Mouse (Mus musculus) kidney, postnatal 0 days (tissue): ENCODE results near the gene Ccna2. TPM values are rescaled to one million over a fixed set of nuclear protein-coding genes. Genes with fewer than 3 reads are reported as not detected.

ENCODE experiments used
- ATAC-seq: fragments of 200-750 bp; cut with Nextera tagmentation; replicated peaks from 2 replicates; pipeline ENCODE4 v1.8.0; 2017; ENCODE audit warnings: low read depth, moderate number of reproducible peaks, moderate TSS enrichment, moderate library complexity; ENCODE audit not compliant: low FRiP score
- DNase-seq: peaks from one replicate; pipeline ENCODE4 v3.0.0-alpha.2; 2016; ENCODE audit warnings: low spot score
- H3K27ac ChIP-seq: fragments of 300-500 bp; sonication (generic); 2 replicates; pipeline ENCODE4 v1.5.1; 2014; ENCODE audit warnings: mild to moderate bottlenecking
- H3K27me3 ChIP-seq: fragments of 300-500 bp; sonication (generic); 2 replicates; pipeline ENCODE4 v1.6.1; 2014; ENCODE audit warnings: low read length, mixed read lengths; ENCODE audit not compliant: insufficient read depth
- H3K36me3 ChIP-seq: fragments of 300-500 bp; sonication (generic); 2 replicates; pipeline ENCODE4 v1.6.1; 2014; ENCODE audit warnings: low read length, mixed read lengths; ENCODE audit not compliant: insufficient read depth
- H3K4me1 ChIP-seq: fragments of 300-500 bp; sonication (generic); replicated peaks from 2 replicates; pipeline ENCODE4 v1.6.1; 2014; ENCODE audit warnings: antibody characterized with exemption, low read length, mixed read lengths; ENCODE audit not compliant: insufficient read depth
- H3K4me2 ChIP-seq: fragments of 300-500 bp; sonication (generic); 2 replicates; pipeline ENCODE4 v1.6.1; 2014; ENCODE audit warnings: mild to moderate bottlenecking, low read length, moderate library complexity, mixed read lengths
- H3K4me3 ChIP-seq: fragments of 300-500 bp; sonication (generic); replicated peaks from 2 replicates; pipeline ENCODE4 v1.5.1; 2014; ENCODE audit warnings: low read depth, low read length
- H3K9ac ChIP-seq: fragments of 300-500 bp; sonication (generic); 2 replicates; pipeline ENCODE4 v1.6.1; 2014; ENCODE audit warnings: low read depth, low read length
- H3K9me3 ChIP-seq: fragments of 300-500 bp; sonication (generic); replicated peaks from 2 replicates; pipeline ENCODE4 v1.6.1; 2016; ENCODE audit warnings: low read length, inconsistent platforms, mixed read lengths
- CTCF ChIP-seq: IDR thresholded peaks from 2 replicates; pipeline ENCODE4 v1.5.1; 2016; ENCODE audit warnings: antibody characterized with exemption, low read depth, mild to moderate bottlenecking, moderate library complexity
- WGBS: fragments of 180-500 bp; shearing (Covaris S2); extraction: QIAGEN DNeasy Blood & Tissue Kit; methylation state at CpG from one replicate; pipeline ENCODE4 v1.1.7; 2014; 5-methylcytosine and 5-hydroxymethylcytosine counted together
- polyA plus RNA-seq: library from polyadenylated mRNA; unstranded; fragments of >200 nt; fragmentation: Nextera tagmentation; extraction: Ambion mirVana; gene quantifications from 2 replicates; pipeline ENCODE4 v1.2.1, GENCODE M21; 2015

Ccna2 gene
- polyA plus RNA-seq: 74.9 and 81.3 TPM in 2 replicates

DNA sequence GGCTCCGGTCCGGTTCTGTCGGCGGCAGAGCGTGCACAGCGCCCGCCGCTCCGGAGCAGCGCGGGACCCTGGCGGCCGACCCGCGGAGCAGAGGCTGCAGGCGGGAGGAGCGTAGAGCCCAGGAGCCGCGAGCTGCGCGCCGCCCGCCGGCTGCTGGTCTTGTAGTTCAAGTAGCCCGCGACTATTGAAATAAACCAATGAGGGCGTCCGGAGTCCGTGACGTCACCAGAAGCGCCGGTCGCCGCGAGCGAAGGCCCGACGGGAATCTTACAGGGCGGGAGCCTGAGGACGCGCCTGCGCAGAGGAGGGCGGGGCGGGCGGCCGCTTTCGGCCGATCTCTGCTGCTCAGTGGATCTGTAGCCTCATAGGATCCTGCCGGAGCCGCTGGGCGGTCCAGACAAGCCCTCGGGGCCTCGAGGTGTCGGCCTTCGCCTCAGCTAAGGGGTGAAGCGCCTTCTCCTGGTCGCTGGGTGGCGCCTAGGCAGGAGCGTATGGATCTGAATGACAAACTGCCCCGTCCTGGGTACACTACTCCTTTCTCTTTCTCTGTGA, at the start of gene Ccna2:
Ccna2 (minus strand) TSS at position 324 of the 552 bp plus-strand sequence.
- under 1% methylated on average over 60 of the region's 60 CpGs for WGBS
- Histone ChIP-seq H3K27me3 (no peaks in the 10 kb centered on the region), H3K4me1 (peaks cover 14% of the 10 kb centered on the region), H3K27ac (peak within 1 kb of the TSS; percentile 66), H3K9me3 (no peaks in the 10 kb centered on the region), H3K4me2 (peak within 1 kb of the TSS; percentile 97), H3K4me3 (peak within 1 kb of the TSS; percentile 75), H3K36me3 (peaks cover 14% of the 10 kb centered on the region; the same call in 1 of the 2 replicates), H3K9ac (peak within 1 kb of the TSS; percentile 76)
- DNase-seq (peak; percentile 98), ATAC-seq (peak; percentile 100)
- peak; percentile 76 for TF ChIP-seq CTCF

GRCm38 (mm10) chr3:36618181-36618580, 46.2 kb upstream of the Ccna2 start:
- TF ChIP-seq CTCF: no peak
- no peak overlapping the region for H3K27ac ChIP-seq
- no peak overlapping the region for H3K9ac ChIP-seq
- 0 out of 2 replicates have a peak, but pooled peaks have one; percentile 18 for ATAC-seq
- no peaks in the 10 kb centered on the region for H3K9me3 ChIP-seq
- 62% methylated on average over 7 of the region's 7 CpGs for WGBS
- H3K36me3 ChIP-seq: no peaks in the 10 kb centered on the region
- H3K4me1 ChIP-seq: no peaks in the 10 kb centered on the region
- no peak overlapping the region for H3K4me3 ChIP-seq
- no peak overlapping the region for H3K4me2 ChIP-seq
- H3K27me3 ChIP-seq: no peaks in the 10 kb centered on the region
- peak; percentile 7 for DNase-seq

DNA sequence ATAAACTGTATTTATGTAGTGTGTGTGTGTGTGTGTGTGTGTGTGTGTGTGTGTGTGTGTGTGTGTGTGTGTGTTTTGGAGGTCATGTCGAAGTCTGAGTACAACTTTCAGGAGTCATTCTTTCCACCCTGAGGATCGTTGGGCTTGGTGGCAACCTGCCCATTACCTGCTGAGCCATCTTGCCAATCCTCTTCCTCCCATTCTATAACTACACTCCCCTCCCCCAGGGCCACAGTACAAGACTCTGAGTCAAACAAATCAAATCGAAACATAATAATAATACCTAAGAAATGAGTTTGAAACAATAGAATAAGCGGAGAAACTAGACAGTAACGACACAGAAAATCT, 41.9 kb upstream of the Ccna2 start:
- no peak for ATAC-seq
- 61% methylated on average over 5 of the region's 5 CpGs for WGBS

GRCm38 (mm10) chr3:36613202-36613907, 41.4 kb upstream of the Ccna2 start, which contains the start of gene Bbs7:
Gene Bbs7, minus strand, starts transcription at chr3:36613477.
- H3K36me3 ChIP-seq: no peaks in the 10 kb centered on the region
- 3% methylated on average over 38 of the region's 38 CpGs for WGBS
- H3K9ac ChIP-seq: peak within 1 kb of the TSS; percentile 72
- H3K4me2 ChIP-seq: peak within 1 kb of the TSS; percentile 77
- no peak within 1 kb of the TSS for H3K27ac ChIP-seq
- DNase-seq: peak; percentile 98
- peak; percentile 3; the same call in 1 of the 2 replicates for TF ChIP-seq CTCF
- no peaks in the 10 kb centered on the region for H3K9me3 ChIP-seq
- peak; percentile 99 for ATAC-seq
- no peaks in the 10 kb centered on the region; the same call in 1 of the 2 replicates for H3K4me1 ChIP-seq
- H3K4me3 ChIP-seq: peak within 1 kb of the TSS; percentile 71
- H3K27me3 ChIP-seq: no peaks in the 10 kb centered on the region

More for the DNA sequence above, 41.9 kb upstream of the Ccna2 start:
- Histone ChIP-seq H3K36me3 (no peaks in the 10 kb centered on the region), H3K4me3 (no peak overlapping the region), H3K27me3 (no peaks in the 10 kb centered on the region), H3K9ac (no peak overlapping the region), H3K4me2 (peak overlapping the region; percentile 77; the same call in 1 of the 2 replicates), H3K9me3 (no peaks in the 10 kb centered on the region), H3K27ac (no peak overlapping the region), H3K4me1 (no peaks in the 10 kb centered on the region; the same call in 1 of the 2 replicates)
- TF ChIP-seq CTCF: no peak
- DNase-seq: no peak

DNA sequence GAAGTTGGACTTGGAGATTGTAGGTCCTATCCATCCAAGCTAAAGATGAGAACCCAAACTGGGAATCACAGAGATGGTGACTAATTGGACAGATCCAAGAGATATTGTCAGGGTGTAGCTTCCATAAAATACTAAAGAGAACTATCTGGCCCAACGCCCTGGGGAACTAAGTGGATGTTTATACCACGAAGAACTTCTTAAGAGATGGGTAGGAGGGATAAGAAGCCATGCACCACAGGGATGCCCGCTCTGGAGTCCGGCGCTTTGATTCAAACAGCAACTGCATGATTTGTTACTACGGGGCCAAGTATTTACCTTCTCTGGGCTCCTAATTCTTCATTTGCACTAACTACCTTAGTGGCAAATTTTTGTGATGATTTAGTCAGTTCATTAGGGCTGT, 40.7 kb upstream of the Ccna2 start:
- WGBS: 3% methylated on average over 6 of the region's 6 CpGs
- Histone ChIP-seq H3K4me3 (peak overlapping the region; percentile 71), H3K4me1 (no peaks in the 10 kb centered on the region; the same call in 1 of the 2 replicates), H3K9me3 (no peaks in the 10 kb centered on the region), H3K9ac (peak overlapping the region; percentile 72), H3K4me2 (peak overlapping the region; percentile 77), H3K27ac (no peak overlapping the region), H3K27me3 (no peaks in the 10 kb centered on the region), H3K36me3 (no peaks in the 10 kb centered on the region)
- no peak for ATAC-seq
- TF ChIP-seq CTCF: no peak
- DNase-seq: peak; percentile 6

DNA sequence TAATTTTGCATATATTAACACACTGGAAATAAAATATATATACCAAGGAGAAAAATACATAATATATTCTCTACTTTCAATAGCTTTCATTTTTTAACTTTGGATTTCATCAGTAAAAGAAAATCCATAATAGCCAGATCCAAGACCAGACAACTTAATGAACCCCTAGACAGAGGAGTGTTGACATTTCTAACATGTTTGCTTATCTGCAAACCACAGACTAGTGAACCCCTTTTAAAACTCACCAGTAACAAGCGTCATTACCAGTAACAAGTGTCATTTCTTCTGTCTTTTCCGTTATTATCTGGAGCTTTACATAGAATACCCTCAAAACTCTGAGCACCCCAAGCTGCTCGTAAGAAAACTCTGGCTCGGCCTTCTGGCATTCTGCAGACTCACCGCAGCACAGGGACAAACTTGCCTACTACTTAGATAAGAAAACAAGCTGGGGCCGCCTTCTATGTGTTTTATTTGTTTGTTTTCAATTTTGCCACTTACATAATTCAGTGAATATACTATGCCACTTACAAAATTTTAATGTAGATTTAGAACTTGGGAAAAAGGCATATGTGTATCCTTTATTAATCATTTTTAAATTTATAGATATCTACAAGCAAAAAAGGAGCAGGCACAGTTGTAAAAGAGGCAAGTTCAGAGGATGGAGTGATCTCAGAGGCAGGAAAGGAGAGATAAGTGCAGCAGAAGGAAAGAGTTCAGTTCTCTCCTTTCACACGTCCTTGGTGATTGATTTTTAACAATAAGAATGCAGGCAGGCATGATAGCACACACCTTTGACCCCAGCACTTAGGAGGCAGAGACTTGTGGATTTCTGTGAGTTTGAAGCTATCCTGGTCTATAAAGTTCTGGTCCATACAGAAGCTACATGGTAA, 34.2 kb upstream of the Ccna2 start:
- H3K36me3 ChIP-seq: 0 out of 2 replicates have a peak, but pooled peaks cover 3% of the 10 kb centered on the region
- no peak overlapping the region for H3K4me2 ChIP-seq
- H3K27ac ChIP-seq: no peak overlapping the region
- no peak overlapping the region for H3K9ac ChIP-seq
- no peak overlapping the region for H3K4me3 ChIP-seq
- no peak for TF ChIP-seq CTCF
- no peaks in the 10 kb centered on the region for H3K4me1 ChIP-seq
- no peak for DNase-seq
- no peaks in the 10 kb centered on the region for H3K9me3 ChIP-seq
- no peaks in the 10 kb centered on the region for H3K27me3 ChIP-seq
- WGBS: 84% methylated on average over 7 of the region's 7 CpGs
- no peak for ATAC-seq
